Mouse (Mus musculus) myocyte (in vitro differentiated cells): Measurements from ENCODE around the gene Limd1.

Experiments
- POLR2A ChIP-seq: IDR thresholded peaks from one replicate; pipeline ENCODE4 v1.6.1; 2011; ENCODE audit warnings: low read depth, mild to moderate bottlenecking, control low read depth, moderate library complexity; ENCODE audit not compliant: insufficient read length
- USF1 ChIP-seq: IDR thresholded peaks from one replicate; pipeline ENCODE4 v1.6.1; 2011; ENCODE audit warnings: low read depth, mild to moderate bottlenecking, control low read depth, moderate library complexity

DNA sequence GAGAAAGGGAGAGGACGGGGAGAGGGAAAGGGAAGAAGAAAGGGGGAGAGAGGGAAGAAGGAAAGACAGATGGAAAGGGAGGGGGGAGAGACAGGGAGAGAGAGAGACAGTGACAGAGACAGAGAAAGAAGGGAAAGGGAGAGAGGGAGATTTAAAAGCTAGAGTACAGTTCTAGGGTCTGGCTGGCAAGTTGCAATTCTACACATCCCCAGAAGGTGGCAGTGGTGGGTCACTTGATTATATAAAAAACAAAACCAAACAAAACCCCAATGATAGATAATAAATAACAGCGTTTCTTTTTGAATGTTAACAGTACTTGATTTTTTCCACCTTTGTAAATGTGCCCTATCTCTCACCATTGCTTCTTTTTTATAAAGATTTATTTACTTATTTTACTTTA, 28.3 kb upstream of the Limd1 start:
- no peak for TF ChIP-seq POLR2A
- TF ChIP-seq USF1, result no peak
